Comparison of ENCODE assay signal across 8 mouse cellular contexts in the genomic region with DNA sequence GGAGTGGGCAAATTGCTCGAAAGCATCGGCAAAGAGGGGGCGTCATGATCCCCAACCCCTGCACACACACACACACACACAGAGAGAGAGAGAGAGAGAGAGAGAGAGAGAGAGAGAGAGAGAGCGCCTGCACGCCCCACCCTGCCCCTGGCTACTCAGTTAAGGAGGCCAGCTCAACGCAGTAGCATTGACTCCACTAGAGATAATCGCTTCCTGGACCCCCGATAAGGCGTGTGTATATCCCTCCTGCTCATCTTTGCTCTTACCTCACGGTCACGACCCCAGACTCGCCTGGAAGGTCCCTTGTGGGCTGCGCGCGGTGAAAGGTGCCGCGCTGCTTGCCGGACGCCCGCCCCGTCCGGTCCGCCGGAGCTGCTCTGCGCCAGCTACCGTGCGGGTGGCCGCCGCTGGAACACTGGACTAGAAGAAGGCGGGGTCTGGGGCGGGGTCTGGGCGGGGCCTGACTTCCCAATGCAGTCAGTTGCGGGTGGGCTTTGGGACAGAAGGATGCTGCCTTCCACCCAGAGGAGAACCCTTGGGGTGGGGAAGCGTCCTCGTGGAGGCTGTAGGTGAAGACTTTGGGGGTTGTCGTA. TPM values are rescaled to one million over a fixed set of nuclear protein-coding genes. Genes with fewer than 3 reads are reported as not detected.
DNase-seq lines count a peak whose midpoint lies in the region; ATAC-seq and TF ChIP-seq lines count a peak whose summit lies in the region.

TSS of gene Cacng5 (minus strand) at position 422 of the 593 bp plus-strand sequence.

- H3K36me3 ChIP-seq in heart, embryonic 12.5 days: no peaks in the 10 kb centered on the region
- H3K36me3 ChIP-seq in E14TG2a.4 (ENCODE audit: insufficient read depth, low read length): no peaks in the 10 kb centered on the region
- H3K36me3 ChIP-seq in embryonic facial prominence, embryonic 10.5 days (replicated peaks): no peaks in the 10 kb centered on the region
- no peaks in the 10 kb centered on the region for H3K36me3 ChIP-seq in midbrain, embryonic 13.5 days

- H3K4me1 ChIP-seq in heart, embryonic 12.5 days (replicated peaks): 0 out of 2 replicates have a peak, but pooled peaks cover 5% of the 10 kb centered on the region
- H3K4me1 ChIP-seq in E14TG2a.4 (replicated peaks; ENCODE audit: low read depth, low read length): peaks cover 35% of the 10 kb centered on the region
- peaks cover 12% of the 10 kb centered on the region for H3K4me1 ChIP-seq in embryonic facial prominence, embryonic 10.5 days
- H3K4me1 ChIP-seq in midbrain, embryonic 13.5 days (replicated peaks): peaks cover 25% of the 10 kb centered on the region

- DNase-seq in heart, adult 8-10 months (ENCODE audit: low spot score): no peak
- peak; percentile 82 for DNase-seq in embryonic facial prominence, embryonic 10.5 days (ENCODE audit: low spot score)
- DNase-seq in kidney, postnatal 4 days: peak; percentile 52 to 70
- no peak for DNase-seq in T-cell, adult 2 months (ENCODE audit: low spot score)
- no peak for DNase-seq in urinary bladder, postnatal 25 days (ENCODE audit: low spot score)

- TF ChIP-seq CTCF in E14TG2a.4 (conservative IDR thresholded peaks at IDR 0.05; ENCODE audit: low read length): no peak

- no peak within 1 kb of the TSS for H3K27ac ChIP-seq in heart, embryonic 12.5 days (ENCODE audit: poor library complexity, severe bottlenecking)
- no peak within 1 kb of the TSS; the same call in 1 of the 2 replicates for H3K27ac ChIP-seq in embryonic facial prominence, embryonic 10.5 days (replicated peaks)
- no peak within 1 kb of the TSS for H3K27ac ChIP-seq in midbrain, embryonic 13.5 days

- ATAC-seq in heart, embryonic 12.5 days (ENCODE audit: insufficient number of reproducible peaks, low FRiP score): no peak
- ATAC-seq in midbrain, embryonic 13.5 days: peak; percentile 71

- WGBS in heart, embryonic 12.5 days: 8% methylated on average over 35 of the region's 36 CpGs
- WGBS in embryonic facial prominence, embryonic 10.5 days: 5% methylated on average over 36 of the region's 36 CpGs
- 4% methylated on average over 36 of the region's 36 CpGs for WGBS in midbrain, embryonic 13.5 days

- no peak within 1 kb of the TSS for H3K9ac ChIP-seq in heart, embryonic 12.5 days
- H3K9ac ChIP-seq in midbrain, embryonic 13.5 days (replicated peaks): peak within 1 kb of the TSS; percentile 48

- peak within 1 kb of the TSS; percentile 32 for H3K4me3 ChIP-seq in heart, embryonic 12.5 days
- peak within 1 kb of the TSS; percentile 74 for H3K4me3 ChIP-seq in E14TG2a.4 (replicated peaks; ENCODE audit: low read length)
- H3K4me3 ChIP-seq in embryonic facial prominence, embryonic 10.5 days: peak within 1 kb of the TSS; percentile 57
- H3K4me3 ChIP-seq in midbrain, embryonic 13.5 days (replicated peaks): peak within 1 kb of the TSS; percentile 39

- no peaks in the 10 kb centered on the region; the same call in 1 of the 2 replicates for H3K9me3 ChIP-seq in heart, embryonic 12.5 days (replicated peaks)
- H3K9me3 ChIP-seq in E14TG2a.4 (ENCODE audit: low read length): no peaks in the 10 kb centered on the region
- peaks cover 3% of the 10 kb centered on the region; the same call in 1 of the 2 replicates for H3K9me3 ChIP-seq in embryonic facial prominence, embryonic 10.5 days
- H3K9me3 ChIP-seq in midbrain, embryonic 13.5 days: no peaks in the 10 kb centered on the region

- peaks cover 65% of the 10 kb centered on the region for H3K27me3 ChIP-seq in heart, embryonic 12.5 days (replicated peaks)
- peaks cover 68% of the 10 kb centered on the region for H3K27me3 ChIP-seq in E14TG2a.4 (ENCODE audit: insufficient read depth, low read length)
- peaks cover 48% of the 10 kb centered on the region for H3K27me3 ChIP-seq in embryonic facial prominence, embryonic 10.5 days (replicated peaks; ENCODE audit: low read depth, poor library complexity, severe bottlenecking)
- peaks cover 38% of the 10 kb centered on the region for H3K27me3 ChIP-seq in midbrain, embryonic 13.5 days

- H3K4me2 ChIP-seq in heart, embryonic 12.5 days: peak within 1 kb of the TSS; percentile 57
- H3K4me2 ChIP-seq in midbrain, embryonic 13.5 days (replicated peaks): peak within 1 kb of the TSS; percentile 59

RNA-seq across cellular contexts. Expression of gene Cacng5, which starts in this region (rescaled TPM):
- not detected in 2 replicates for polyA plus RNA-seq in heart, embryonic 12.5 days (2016; fragmentation: Nextera tagmentation; extraction: Ambion mirVana)
- total RNA-seq in heart, adult 8-10 months (2022): not detected
- 0.34 and 0.52 TPM in 2 replicates for polyA plus RNA-seq in embryonic facial prominence, embryonic 10.5 days (2016; fragmentation: Nextera tagmentation; extraction: Ambion mirVana)
- polyA plus RNA-seq in midbrain, embryonic 13.5 days (2015; fragmentation: Nextera tagmentation; extraction: Ambion mirVana): 3.8 and 4.1 TPM in 2 replicates

Comparison
In these comparisons a context has a peak if more than half of its experiments do, and no peak if none do; other contexts are left out.
1. Peak in DNase-seq and H3K4me3 ChIP-seq in embryonic facial prominence, embryonic 10.5 days; RNA of the gene not detected or under 1 TPM.
2. DNase-seq: peak in kidney, postnatal 4 days (2 of 2); none in heart, adult 8-10 months (single experiment), T-cell, adult 2 months (single experiment) and urinary bladder, postnatal 25 days (single experiment).
3. Peak in every context shown above with its lines, with median percentiles within 50 percentile points of each other: H3K4me3 ChIP-seq.